Mouse (Mus musculus): Measurements from ENCODE around the gene Ddx43. TPM values are rescaled to one million over a fixed set of nuclear protein-coding genes. Genes with fewer than 3 reads are reported as not detected.
A peak's percentile ranks its signal among the peaks of the same experiment; 100 is the strongest.

Ddx43 gene
- polyA plus RNA-seq, 1 experiment: not detected

DNA sequence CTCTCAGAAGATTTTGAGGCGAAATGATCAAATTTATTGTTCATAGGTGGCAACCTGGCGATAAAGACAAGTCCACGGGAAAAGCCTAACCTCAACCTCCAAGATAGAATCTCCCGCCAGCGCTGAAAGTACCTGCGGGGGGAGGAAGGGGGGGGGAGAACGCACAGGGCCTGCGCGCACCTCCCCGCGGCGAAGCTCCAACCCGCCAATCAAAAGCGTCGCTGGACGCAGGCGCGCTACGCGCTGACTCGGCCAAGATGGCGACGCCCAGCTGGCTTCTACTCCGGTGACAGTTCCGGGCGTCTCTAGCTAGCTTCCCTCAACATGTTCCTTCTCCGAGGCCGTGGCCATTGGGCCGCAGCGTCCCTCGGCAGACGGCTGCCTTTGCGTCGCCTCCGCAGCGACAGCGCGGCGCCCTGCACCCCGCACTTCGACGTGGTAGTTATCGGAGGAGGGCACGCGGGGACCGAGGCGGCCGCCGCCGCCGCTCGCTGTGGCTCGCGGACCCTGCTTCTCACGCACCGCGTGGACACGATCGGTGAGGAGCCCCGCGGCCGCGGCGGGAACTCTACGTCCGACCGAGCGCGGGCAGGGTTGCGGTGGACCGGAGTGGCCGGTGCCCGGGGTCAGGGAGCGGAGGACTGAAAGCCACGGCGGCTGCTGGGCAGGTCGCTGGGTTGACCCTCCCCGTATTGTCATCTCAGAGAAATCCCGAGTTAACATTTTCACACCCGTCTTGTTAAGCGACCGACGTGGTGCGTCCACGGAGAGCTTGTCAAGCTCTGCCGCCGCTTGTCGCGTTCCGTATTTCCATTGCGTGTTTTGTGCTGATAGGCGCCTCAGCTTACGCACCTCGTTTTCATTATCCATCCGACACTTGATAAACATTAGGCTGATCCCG is 52.6 kb downstream of the Ddx43 start, which contains the start of the genes Mto1 and Gm17324:
TSS of gene Mto1 (plus strand) at position 236 of the 901 bp plus-strand sequence.
TSS of gene Gm17324 (minus strand) at position 814 of the 901 bp plus-strand sequence.
- peak within 1 kb of the TSS; percentile 87 for H3K27ac ChIP-seq (replicated peaks; ENCODE audit: low read depth, low read length)
- H3K4me1 ChIP-seq (ENCODE audit: control insufficient read depth, insufficient read depth, insufficient read length, low read length): peaks cover 5% of the 10 kb centered on the region; the same call in 1 of the 2 replicates
- H3K4me3 ChIP-seq (ENCODE audit: insufficient read depth, low read depth, low read length): peak within 1 kb of the TSS; percentile 91

DNA sequence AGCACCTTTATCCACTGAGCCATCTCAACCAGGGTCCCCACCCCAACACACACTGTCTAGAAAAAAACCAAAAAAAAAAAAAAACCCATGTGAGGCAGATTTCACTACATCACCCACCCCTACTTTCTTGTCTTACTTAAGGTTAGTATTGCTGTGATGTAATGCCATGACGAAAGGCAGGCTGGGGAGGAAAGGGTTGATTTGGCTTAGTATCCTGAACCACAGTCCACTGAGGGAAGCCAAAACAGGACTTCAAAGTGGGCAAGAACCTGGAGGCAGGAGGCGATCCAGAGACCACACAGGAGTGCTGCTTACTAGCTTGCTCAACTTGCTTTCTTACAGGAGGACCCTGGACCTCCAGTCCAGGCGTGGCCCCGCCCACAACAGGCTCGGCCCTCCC is 54.8 kb downstream of the Ddx43 start:
- Histone ChIP-seq H3K4me3 (ENCODE audit: insufficient read depth, low read depth, low read length) (no peak overlapping the region), H3K4me1 (ENCODE audit: control insufficient read depth, insufficient read depth, insufficient read length, low read length) (peaks cover 5% of the 10 kb centered on the region; the same call in 1 of the 2 replicates), H3K27ac (replicated peaks; ENCODE audit: low read depth, low read length) (no peak overlapping the region)

DNA sequence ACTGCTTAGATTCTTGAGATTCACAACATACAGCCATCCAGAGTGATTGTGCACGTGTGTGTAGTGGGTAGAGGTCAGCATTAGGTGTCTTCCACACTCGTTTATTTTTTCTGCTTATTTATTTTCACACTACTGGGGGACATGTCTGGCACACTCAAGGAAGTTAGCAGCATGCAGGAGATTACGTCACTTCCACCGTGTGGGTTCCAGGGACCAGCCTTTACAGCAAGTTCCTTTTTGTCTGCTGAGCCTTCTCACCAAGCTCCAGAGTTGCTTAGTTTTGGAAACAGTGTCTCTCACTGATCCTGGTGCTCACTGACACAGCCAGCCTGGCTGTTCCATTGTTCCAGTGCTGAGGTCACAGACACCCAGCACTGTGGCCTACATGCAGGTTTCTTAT is 55.8 kb downstream of the Ddx43 start:
- H3K4me1 ChIP-seq (ENCODE audit: control insufficient read depth, insufficient read depth, insufficient read length, low read length): peaks cover 5% of the 10 kb centered on the region; the same call in 1 of the 2 replicates
- H3K27ac ChIP-seq (replicated peaks; ENCODE audit: low read depth, low read length): no peak overlapping the region
- no peak overlapping the region for H3K4me3 ChIP-seq (ENCODE audit: insufficient read depth, low read depth, low read length)

- Histone ChIP-seq H3K4me3 (ENCODE audit: insufficient read depth, low read depth, low read length) (no peak overlapping the region), H3K27ac (replicated peaks; ENCODE audit: low read depth, low read length) (no peak overlapping the region), H3K4me1 (ENCODE audit: control insufficient read depth, insufficient read depth, insufficient read length, low read length) (no peaks in the 10 kb centered on the region)
Observed at GRCm38 (mm10) chr9:78457026-78457425, 61.4 kb downstream of the Ddx43 start.

GRCm38 (mm10) chr9:78463337-78463736 is 67.8 kb downstream of the Ddx43 start:
- no peak overlapping the region for H3K4me3 ChIP-seq (ENCODE audit: insufficient read depth, low read depth, low read length)
- no peaks in the 10 kb centered on the region for H3K4me1 ChIP-seq (ENCODE audit: control insufficient read depth, insufficient read depth, insufficient read length, low read length)
- H3K27ac ChIP-seq (replicated peaks; ENCODE audit: low read depth, low read length): no peak overlapping the region

DNA sequence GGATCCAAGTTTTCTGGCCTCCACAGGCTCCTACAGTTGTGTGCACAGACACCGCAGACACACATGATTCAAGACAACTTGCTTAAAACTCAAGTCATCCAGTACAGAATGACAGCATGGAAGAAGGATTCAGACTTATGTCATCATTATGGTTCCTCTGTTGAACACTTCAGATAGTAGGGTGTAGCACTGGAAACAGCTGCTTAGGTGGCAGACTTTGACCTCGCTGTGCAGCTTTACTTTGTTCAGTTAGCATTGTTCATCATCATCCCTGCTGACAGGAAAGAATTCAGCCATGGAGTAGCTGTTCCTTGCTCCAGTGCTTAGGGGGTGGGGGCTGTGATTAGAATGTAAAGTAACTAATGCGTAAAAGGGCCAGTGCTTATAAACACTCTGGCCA is 70.1 kb downstream of the Ddx43 start:
- Histone ChIP-seq H3K27ac (replicated peaks; ENCODE audit: low read depth, low read length) (no peak overlapping the region), H3K4me1 (ENCODE audit: control insufficient read depth, insufficient read depth, insufficient read length, low read length) (no peaks in the 10 kb centered on the region), H3K4me3 (ENCODE audit: insufficient read depth, low read depth, low read length) (no peak overlapping the region)

Other genes with a start within 250 kb of the Ddx43 start
- 174 and 194 TPM in 2 replicates for gene Gsta4, start 213.0 kb upstream of the Ddx43 start, polyA plus RNA-seq (2012; ENCODE audit: insufficient read depth, insufficient read length, missing spikeins)
- gene Gsta1, start 165.1 kb upstream of the Ddx43 start, polyA plus RNA-seq (2012; ENCODE audit: insufficient read depth, insufficient read length, missing spikeins): not detected in 2 replicates
- gene Gm3776, start 138.6 kb upstream of the Ddx43 start, polyA plus RNA-seq (2012; ENCODE audit: insufficient read depth, insufficient read length, missing spikeins): 1.2 TPM in 1 of 2 replicates, not detected in the other
- gene Gm10639, start 105.9 kb upstream of the Ddx43 start, polyA plus RNA-seq (2012; ENCODE audit: insufficient read depth, insufficient read length, missing spikeins): not detected in 2 replicates
- not detected in 2 replicates for gene Omt2a, start 81.0 kb upstream of the Ddx43 start, polyA plus RNA-seq (2012; ENCODE audit: insufficient read depth, insufficient read length, missing spikeins)
- not detected in 2 replicates for gene Omt2b, start 68.2 kb upstream of the Ddx43 start, polyA plus RNA-seq (2012; ENCODE audit: insufficient read depth, insufficient read length, missing spikeins)
- not detected in 2 replicates for gene Gsta2, start 40.0 kb upstream of the Ddx43 start, polyA plus RNA-seq (2012; ENCODE audit: insufficient read depth, insufficient read length, missing spikeins)
- not detected in 2 replicates for gene Dppa5a, start 27.6 kb upstream of the Ddx43 start, polyA plus RNA-seq (2012; ENCODE audit: insufficient read depth, insufficient read length, missing spikeins)
- gene Ooep, start 17.1 kb upstream of the Ddx43 start, polyA plus RNA-seq (2012; ENCODE audit: insufficient read depth, insufficient read length, missing spikeins): not detected in 2 replicates
- 0.32 and 0.67 TPM in 2 replicates for gene Cgas, start 47.5 kb downstream of the Ddx43 start, polyA plus RNA-seq (2012; ENCODE audit: insufficient read depth, insufficient read length, missing spikeins)
- 42.2 and 44.6 TPM in 2 replicates for gene Mto1, start 52.4 kb downstream of the Ddx43 start, polyA plus RNA-seq (2012; ENCODE audit: insufficient read depth, insufficient read length, missing spikeins)
- gene Gm17324, start 53.0 kb downstream of the Ddx43 start, polyA plus RNA-seq (2012; ENCODE audit: insufficient read depth, insufficient read length, missing spikeins): not detected in 2 replicates
- 3,256 and 3,366 TPM in 2 replicates for gene Eef1a1, start 93.4 kb downstream of the Ddx43 start, polyA plus RNA-seq (2012; ENCODE audit: insufficient read depth, insufficient read length, missing spikeins)
- 3.5 and 4.4 TPM in 2 replicates for gene Slc17a5, start 192.3 kb downstream of the Ddx43 start, polyA plus RNA-seq (2012; ENCODE audit: insufficient read depth, insufficient read length, missing spikeins)
- gene Cd109, start 219.8 kb downstream of the Ddx43 start, polyA plus RNA-seq (2012; ENCODE audit: insufficient read depth, insufficient read length, missing spikeins): 0.21 and 0.71 TPM in 2 replicates

Data from brown adipose tissue, adult 24 weeks (tissue).